Mouse (Mus musculus): ENCODE data around the gene Kdm2a. TPM values are rescaled to one million over a fixed set of nuclear protein-coding genes. Genes with fewer than 3 reads are reported as not detected.
A peak's percentile ranks its signal among the peaks of the same experiment; 100 is the strongest.

Gene Kdm2a
- total RNA-seq, 4 experiments from 2014 or later = 79.2 to 87.3 (median 84.4) TPM

- no peak for DNase-seq (ENCODE audit: low spot score in 2 of 2)
These were observed 67.5 kb downstream of the Kdm2a start for GRCm38 (mm10) chr19:4330603-4331002.

DNA sequence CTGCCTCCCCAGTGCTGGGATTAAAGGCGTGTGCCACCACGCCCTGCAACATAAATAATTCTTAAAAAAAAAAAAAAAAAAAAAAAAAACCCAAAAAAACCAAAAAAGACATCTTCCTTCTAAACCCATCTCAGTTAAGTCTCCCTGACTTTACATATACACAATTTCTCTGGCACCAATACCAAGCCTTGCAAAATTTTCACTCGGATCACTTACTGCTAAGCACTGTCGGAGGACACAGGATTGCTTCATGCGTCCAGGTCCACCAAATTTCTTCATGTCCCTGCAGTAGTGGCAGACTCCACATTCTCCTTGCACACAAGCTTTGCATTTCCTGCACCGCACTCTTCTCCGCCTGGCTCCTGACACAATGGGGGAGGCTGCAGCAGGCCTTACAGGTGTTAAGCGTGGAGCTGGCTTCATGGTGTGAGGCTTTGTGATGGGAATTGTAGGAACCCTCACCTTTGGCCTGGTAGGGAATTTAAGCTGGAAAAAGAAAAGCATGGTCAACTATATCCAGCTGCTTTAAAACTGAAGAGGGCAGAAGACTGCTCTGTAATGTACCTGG is 69.3 kb downstream of the Kdm2a start:
- DNase-seq (ENCODE audit: low spot score in 2 of 2) = no peak

DNA sequence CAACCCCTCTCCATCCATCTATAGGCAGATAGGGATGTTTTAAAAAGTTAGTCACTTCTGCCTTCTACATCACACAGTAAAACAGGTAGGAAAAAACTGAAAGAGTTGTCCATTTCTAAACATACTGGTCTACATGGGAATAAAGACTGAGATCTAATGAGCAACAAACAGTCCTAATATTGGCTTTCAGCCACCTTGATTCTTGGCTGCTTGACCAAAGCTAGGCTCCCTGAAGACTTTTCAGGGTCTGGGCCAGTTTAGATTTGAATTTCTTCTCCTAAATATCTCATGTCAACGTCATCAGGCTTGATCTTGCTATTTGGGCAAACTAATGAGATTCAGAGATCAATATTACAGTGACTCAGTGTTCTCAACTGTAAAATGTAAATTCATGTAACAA is 71.2 kb downstream of the Kdm2a start:
- DNase-seq (ENCODE audit: low spot score in 2 of 2) = no peak

- no peak for DNase-seq (ENCODE audit: low spot score in 2 of 2)
These were observed 72.0 kb downstream of the Kdm2a start for GRCm38 (mm10) chr19:4326106-4326505.

- no peak for DNase-seq (ENCODE audit: low spot score in 2 of 2)
These were observed 76.0 kb downstream of the Kdm2a start for GRCm38 (mm10) chr19:4322134-4322533.

GRCm38 (mm10) chr19:4321622-4322021 is 76.5 kb downstream of the Kdm2a start:
- no peak for DNase-seq (ENCODE audit: low spot score in 2 of 2)

DNA sequence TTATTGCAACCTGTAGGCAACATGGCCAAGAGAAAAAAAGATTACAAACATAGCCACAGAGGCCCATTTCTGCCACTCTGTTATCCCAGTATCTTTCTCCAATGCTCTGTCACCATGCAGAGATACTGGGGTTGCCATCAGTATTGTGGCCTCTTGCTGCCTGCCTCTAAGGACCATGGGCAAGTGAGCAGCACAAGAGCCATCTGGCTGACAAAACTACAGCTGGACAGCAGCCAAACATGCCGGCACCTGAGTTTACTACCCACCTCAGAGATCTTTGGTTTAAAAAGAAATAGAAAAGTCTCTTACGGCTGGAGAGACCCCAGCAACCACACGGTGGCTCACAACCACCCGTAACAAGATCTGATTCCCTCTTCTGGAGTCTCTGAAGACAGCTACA is 78.8 kb downstream of the Kdm2a start:
- no peak for DNase-seq (ENCODE audit: low spot score in 2 of 2)

DNA sequence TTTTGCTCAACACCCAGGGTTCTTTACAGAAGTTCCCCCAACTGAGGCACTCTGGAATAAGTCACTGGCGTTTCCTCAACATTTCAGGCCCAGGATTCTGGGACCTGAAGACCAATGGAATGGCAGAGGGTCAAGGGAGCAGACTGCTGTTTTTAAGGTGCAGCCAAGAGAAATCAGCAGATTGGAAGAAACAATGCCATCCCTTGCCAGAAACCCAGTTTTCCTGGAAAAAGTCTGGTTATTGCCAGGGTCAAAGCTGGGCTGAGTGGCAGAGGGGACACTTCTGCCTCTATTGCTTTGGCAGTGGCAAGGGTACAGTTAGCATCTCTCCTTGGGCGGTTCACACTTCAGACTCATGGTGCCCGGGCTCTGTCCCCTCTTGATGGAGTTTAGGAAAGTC is 80.9 kb downstream of the Kdm2a start:
- no peak for DNase-seq (ENCODE audit: low spot score in 2 of 2)

DNA sequence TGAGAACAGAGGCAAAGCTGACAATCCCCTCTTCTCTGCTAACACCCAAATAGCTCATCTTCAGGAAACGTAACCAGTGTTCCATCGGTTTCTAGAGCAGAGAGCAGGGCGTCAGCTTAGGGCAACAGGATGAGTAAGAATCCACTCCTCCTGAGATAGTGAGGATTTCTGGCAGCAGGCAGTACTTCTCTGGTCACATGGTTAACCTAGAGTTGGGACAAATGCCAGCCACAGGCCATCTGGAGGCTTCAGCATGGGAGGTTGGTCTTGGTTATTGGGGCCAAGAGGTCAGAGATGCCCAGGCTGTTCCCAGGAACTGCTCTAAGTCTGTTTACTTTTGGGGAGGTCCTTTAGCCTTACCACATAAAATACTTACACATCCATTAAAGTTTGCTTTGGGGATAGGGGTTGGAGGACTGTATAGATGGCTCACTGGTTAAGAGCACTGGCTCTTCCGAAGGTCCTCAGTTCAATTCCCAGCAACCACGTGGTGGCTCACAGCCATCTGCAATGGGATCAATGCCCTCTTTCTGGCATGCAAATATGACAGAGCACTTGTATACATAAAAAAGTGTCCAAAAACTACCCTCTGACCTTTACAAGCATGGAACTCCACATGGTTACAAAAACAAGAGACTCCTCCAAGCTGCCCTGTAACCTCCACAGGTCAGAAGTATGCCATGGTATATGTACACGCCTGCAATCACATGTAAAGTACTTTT is 82.7 kb downstream of the Kdm2a start:
- DNase-seq (ENCODE audit: low spot score in 2 of 2) = no peak

- DNase-seq (ENCODE audit: low spot score in 2 of 2) = peak in 1 of 2 experiments; percentile 55
These were observed 88.3 kb downstream of the Kdm2a start for GRCm38 (mm10) chr19:4309776-4310185.

DNA sequence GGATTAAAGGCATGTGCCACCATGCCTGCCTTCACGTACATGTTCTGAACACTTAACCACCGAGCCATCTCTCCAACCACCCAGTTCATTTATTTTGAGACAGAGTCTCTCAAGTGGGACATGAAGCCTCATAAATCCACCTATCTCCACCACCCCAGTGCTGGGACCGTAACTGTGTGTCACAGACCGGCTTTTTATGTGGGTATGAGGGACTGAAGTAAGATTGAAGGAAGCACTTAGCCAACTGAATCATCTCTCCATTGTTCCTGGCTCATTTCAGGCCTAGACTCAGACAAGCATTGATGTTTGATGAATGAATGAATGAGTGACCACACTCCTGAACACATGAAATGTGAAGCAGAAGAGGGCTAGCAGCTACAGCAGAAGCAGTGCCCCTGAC is 88.8 kb downstream of the Kdm2a start:
- DNase-seq (ENCODE audit: low spot score in 2 of 2) = no peak

GRCm38 (mm10) chr19:4306190-4306577 is 91.9 kb downstream of the Kdm2a start, which contains the start of gene Grk2:
Gene Grk2, minus strand, starts transcription at chr19:4306222.
- peak in 1 of 2 experiments; percentile 72 for DNase-seq (ENCODE audit: low spot score in 2 of 2)

- no peak for DNase-seq (ENCODE audit: low spot score in 2 of 2)
These were observed 92.4 kb downstream of the Kdm2a start for GRCm38 (mm10) chr19:4305491-4306189.

GRCm38 (mm10) chr19:4304871-4305321 is 93.2 kb downstream of the Kdm2a start:
- no peak for DNase-seq (ENCODE audit: low spot score in 2 of 2)

GRCm38 (mm10) chr19:4304251-4304821 is 93.7 kb downstream of the Kdm2a start:
- no peak for DNase-seq (ENCODE audit: low spot score in 2 of 2)

- DNase-seq (ENCODE audit: low spot score in 2 of 2) = no peak
These were observed 94.5 kb downstream of the Kdm2a start for GRCm38 (mm10) chr19:4303640-4303995.

DNA sequence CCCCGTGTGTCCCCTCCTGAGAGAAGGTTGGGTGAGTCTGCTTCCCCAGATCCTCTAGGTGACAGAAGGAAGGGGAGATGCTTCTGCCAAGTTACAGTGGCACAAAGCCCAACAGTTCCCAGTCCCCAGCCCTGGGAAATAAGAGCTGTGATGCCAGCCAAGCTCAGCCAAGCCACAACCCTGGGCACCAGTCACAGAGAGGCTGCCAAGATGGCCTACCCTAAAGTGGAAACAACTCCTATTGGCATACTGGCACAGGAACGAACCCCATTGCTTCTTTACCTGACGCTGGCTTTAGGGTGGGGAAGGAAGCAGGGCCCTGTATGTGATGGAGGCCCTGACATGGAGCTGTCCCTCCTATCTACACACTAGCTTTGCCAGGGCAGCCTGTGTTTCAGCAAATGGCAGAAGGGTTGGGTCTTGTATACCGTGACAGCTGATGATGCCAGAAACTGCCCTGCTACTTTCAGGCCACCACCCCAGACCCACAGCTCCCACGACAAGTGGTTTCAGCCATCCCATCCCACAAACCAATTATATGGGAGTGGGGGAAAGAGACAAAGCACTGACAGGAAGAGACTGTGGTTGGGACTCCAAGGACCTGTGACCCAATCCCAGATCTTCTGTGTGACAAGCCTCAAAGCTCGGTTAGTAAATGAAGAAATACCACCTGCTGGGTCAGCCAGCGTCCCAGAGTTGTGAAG is 95.0 kb downstream of the Kdm2a start:
- no peak for DNase-seq (ENCODE audit: low spot score in 2 of 2)

DNA sequence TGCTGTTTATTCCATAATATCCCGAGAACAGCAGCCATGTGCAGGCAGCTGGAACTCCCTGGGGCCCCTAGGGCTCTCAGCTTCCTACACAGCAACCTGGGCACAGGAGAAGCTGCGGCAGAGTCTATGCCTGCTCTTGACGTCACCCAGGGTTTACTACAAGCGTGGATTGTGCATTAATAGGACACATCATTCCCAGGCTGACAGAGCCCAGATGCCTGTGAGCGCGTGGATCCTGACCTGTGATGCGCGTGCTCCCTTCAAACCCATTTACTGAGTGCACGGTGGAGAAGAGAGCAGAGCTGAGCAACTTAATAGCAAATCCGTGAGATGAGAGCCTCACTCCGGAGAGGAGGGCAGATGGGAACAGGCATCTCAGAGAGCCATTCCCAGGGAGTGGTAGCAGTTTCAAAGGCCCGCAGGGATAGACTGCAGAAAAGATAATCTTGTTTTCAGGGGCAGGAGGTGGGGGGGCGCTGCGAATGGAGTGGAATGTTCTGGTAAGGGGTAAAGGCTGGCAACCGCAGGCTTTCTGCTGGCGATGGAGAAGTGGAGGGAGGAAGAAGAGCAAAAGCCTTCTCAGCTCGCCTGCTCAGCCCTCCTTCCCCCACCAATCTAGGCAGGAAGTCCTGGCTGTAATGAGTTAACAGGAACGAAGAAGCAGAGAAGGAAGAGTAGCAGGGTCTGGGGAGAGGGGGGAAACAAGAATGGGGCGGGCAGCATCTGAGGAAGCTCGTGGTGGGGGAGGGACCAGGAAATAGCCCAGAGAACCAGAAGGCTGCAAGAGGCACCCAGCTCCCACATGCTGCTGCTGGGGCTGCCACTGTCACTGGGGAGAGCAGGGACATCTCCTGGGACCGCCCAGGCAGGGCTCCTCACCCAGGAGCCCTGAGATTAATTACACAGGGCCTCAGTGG is 96.1 kb downstream of the Kdm2a start:
- DNase-seq (ENCODE audit: low spot score in 2 of 2) = no peak

- DNase-seq (ENCODE audit: low spot score in 2 of 2) = no peak
These were observed 97.0 kb downstream of the Kdm2a start for GRCm38 (mm10) chr19:4300852-4301734.

Measured in layer of hippocampus, adult 8-10 months (tissue).